Mouse (Mus musculus): ENCODE measurements around the gene Scn2b.

The Scn2b gene

DNA sequence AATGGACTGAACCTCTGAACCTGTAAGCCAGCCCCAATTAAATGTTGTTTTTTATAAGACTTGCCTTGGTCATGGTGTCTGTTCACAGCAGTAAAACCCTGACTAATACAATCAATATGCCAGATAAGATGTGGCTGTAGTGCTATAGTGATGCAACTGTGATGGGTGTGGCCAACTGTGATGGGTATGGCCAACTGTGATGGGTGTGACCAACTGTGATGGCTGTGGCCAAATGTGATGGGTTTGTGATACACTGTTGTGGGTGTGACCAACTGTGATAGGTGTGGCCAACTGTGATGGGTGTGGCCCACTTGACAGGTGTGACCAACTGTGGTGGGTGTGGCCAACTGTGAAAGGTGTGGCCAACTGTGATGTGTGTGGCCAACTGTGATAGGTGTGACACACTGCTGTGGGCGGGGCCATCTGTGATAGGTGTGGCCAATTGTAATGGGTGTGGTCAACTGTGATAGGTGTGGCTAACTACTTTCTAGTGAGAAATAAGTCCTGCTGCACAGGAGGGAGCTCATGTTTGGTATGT, 53.6 kb downstream of the Scn2b start:
- in situ Hi-C loops (cut with MboI): no loop called here

- in situ Hi-C loops (cut with MboI): no loop called here
Measured at GRCm38 (mm10) chr9:45173475-45173874, 55.9 kb downstream of the Scn2b start.

DNA sequence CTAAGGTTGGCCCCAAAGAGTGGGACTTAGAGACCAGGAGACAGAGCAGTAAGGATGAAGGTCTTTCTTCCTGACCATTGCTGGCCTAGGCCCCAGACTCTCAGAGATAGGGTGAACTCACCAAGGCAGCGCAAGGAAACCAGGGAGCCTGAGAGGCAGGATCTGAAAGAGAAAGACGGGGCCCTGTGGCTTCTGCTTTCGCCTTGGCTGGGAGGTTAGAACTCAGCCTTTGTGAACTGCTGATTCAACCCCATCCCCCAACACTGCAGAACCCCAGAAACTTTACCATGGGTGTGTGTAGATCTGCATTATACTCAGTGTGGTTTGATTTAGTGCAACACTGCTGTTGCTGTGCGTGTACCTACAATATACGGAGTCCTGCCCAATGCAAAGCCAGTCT, 61.7 kb downstream of the Scn2b start:
- in situ Hi-C loops (cut with MboI): no loop called here

All from mature B cell (primary cell).